Mouse (Mus musculus) hindbrain, postnatal 0 days (tissue): Measurements from ENCODE around the gene Ppp6c. TPM values are rescaled to one million over a fixed set of nuclear protein-coding genes. Genes with fewer than 3 reads are reported as not detected.

Experiments used
- ATAC-seq: fragments of 200-750 bp; cut with Nextera tagmentation; 2 replicates; pipeline ENCODE4 v1.8.0; 2017; ENCODE audit warnings: mild to moderate bottlenecking, moderate TSS enrichment, moderate library complexity
- DNase-seq: peaks from one replicate; pipeline ENCODE4 v3.0.0-alpha.2; 2015; ENCODE audit warnings: low spot score
- H3K27ac ChIP-seq: fragments of 300-500 bp; sonication (generic); 2 replicates; pipeline ENCODE4 v1.5.1; 2014; ENCODE audit warnings: mild to moderate bottlenecking
- H3K27me3 ChIP-seq: fragments of 300-500 bp; sonication (generic); 2 replicates; pipeline ENCODE4 v1.6.1; 2014; ENCODE audit warnings: low read length, mixed read lengths; ENCODE audit not compliant: insufficient read depth
- H3K36me3 ChIP-seq: fragments of 300-500 bp; sonication (generic); 2 replicates; pipeline ENCODE4 v1.6.1; 2014; ENCODE audit warnings: low read length, mixed read lengths; ENCODE audit not compliant: insufficient read depth
- H3K4me1 ChIP-seq: fragments of 300-500 bp; sonication (generic); 2 replicates; pipeline ENCODE4 v1.6.1; 2014; ENCODE audit warnings: antibody characterized with exemption, low read length, mixed read lengths; ENCODE audit not compliant: insufficient read depth
- H3K4me2 ChIP-seq: fragments of 300-500 bp; sonication (generic); 2 replicates; pipeline ENCODE4 v1.6.1; 2014; ENCODE audit warnings: low read depth, mild to moderate bottlenecking, low read length, moderate library complexity, mixed read lengths
- H3K4me3 ChIP-seq: fragments of 300-500 bp; sonication (generic); 2 replicates; pipeline ENCODE4 v1.5.1; 2014; ENCODE audit warnings: low read length
- H3K9ac ChIP-seq: fragments of 300-500 bp; sonication (generic); replicated peaks from 2 replicates; pipeline ENCODE4 v1.6.1; 2014; ENCODE audit warnings: mild to moderate bottlenecking, low read length, moderate library complexity, mixed read lengths
- H3K9me3 ChIP-seq: fragments of 300-500 bp; sonication (generic); 2 replicates; pipeline ENCODE4 v1.6.1; 2016; ENCODE audit warnings: low read length, mixed read lengths
- CTCF ChIP-seq: IDR thresholded peaks from 2 replicates; pipeline ENCODE4 v1.5.1; 2016; ENCODE audit warnings: antibody characterized with exemption, control low read depth, low read depth
- WGBS: fragments of 180-500 bp; shearing (Covaris S2); extraction: QIAGEN DNeasy Blood & Tissue Kit; methylation state at CpG from one replicate; pipeline ENCODE4 v1.1.7; 2014; 5-methylcytosine and 5-hydroxymethylcytosine counted together
- polyA plus RNA-seq: library from polyadenylated mRNA; unstranded; fragments of >200 nt; fragmentation: Nextera tagmentation; extraction: Ambion mirVana; gene quantifications from 2 replicates; pipeline ENCODE4 v1.2.1, GENCODE M21; 2015
- total RNA-seq: library from RNA; depleted of rRNA; stranded (reverse); fragments of >200 nt; gene quantifications from 2 replicates; pipeline ENCODE4 v1.2.3, GENCODE M21; 2014; rRNA removed

Gene Ppp6c
- total and polyA plus RNA-seq, 2 experiments from 2014 or later, result 42.8 to 48.6 TPM

DNA sequence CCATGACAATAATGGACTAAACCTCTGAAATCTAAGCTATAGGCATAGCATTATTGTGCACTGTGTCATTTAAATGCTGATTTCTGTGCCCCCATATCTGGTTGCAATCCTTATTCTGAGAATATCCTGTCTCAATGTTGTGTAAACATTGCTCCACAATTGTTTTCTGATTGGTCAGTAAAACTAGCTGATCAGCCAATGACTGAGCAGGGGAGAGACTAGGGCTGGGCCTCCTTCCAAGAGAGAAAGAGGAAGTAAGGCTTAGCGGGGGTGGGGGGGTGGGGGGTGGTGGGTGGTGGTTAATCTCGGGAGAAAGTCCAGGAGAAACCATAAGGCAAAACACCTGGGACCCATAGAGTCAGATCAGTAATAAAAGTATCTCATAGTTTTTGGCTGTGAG, 78.2 kb downstream of the Ppp6c start:
- 0 out of 2 replicates have a peak, but pooled peaks cover 5% of the 10 kb centered on the region for H3K36me3 ChIP-seq
- H3K4me2 ChIP-seq, result no peak overlapping the region
- H3K27me3 ChIP-seq, result no peaks in the 10 kb centered on the region
- no peak for TF ChIP-seq CTCF
- ATAC-seq (no peak), DNase-seq (no peak)
- no peak overlapping the region for H3K9ac ChIP-seq
- no peak overlapping the region for H3K27ac ChIP-seq
- H3K4me1 ChIP-seq, result no peaks in the 10 kb centered on the region
- H3K4me3 ChIP-seq, result no peak overlapping the region
- no peaks in the 10 kb centered on the region for H3K9me3 ChIP-seq
- 57% methylated on average over 2 of the region's 2 CpGs for WGBS

GRCm38 (mm10) chr2:39146469-39146868, 79.8 kb downstream of the Ppp6c start:
- WGBS, result 93% methylated on average over 1 of the region's 1 CpGs
- no peak overlapping the region for H3K27ac ChIP-seq
- TF ChIP-seq CTCF, result no peak
- H3K4me1 ChIP-seq, result no peaks in the 10 kb centered on the region
- no peak overlapping the region for H3K4me2 ChIP-seq
- H3K27me3 ChIP-seq, result no peaks in the 10 kb centered on the region
- H3K9me3 ChIP-seq, result no peaks in the 10 kb centered on the region
- 0 out of 2 replicates have a peak, but pooled peaks cover 5% of the 10 kb centered on the region for H3K36me3 ChIP-seq
- no peak for DNase-seq
- H3K4me3 ChIP-seq, result no peak overlapping the region
- no peak for ATAC-seq
- no peak overlapping the region for H3K9ac ChIP-seq

Other genes with a start within 250 kb of the Ppp6c start
- gene Wdr38, start 229.0 kb downstream of the Ppp6c start, total RNA-seq, result 0.93 and 1.2 TPM in 2 replicates
- 0.66 and 0.73 TPM in 2 replicates for gene Wdr38, start 229.0 kb downstream of the Ppp6c start, polyA plus RNA-seq
- gene Arpc5l, start 221.1 kb downstream of the Ppp6c start, total RNA-seq, result 45.5 and 63.8 TPM in 2 replicates
- gene Arpc5l, start 221.1 kb downstream of the Ppp6c start, polyA plus RNA-seq, result 176 and 181 TPM in 2 replicates
- 41.1 and 46.1 TPM in 2 replicates for gene Rpl35, start 220.8 kb downstream of the Ppp6c start, total RNA-seq
- 600 and 645 TPM in 2 replicates for gene Rpl35, start 220.8 kb downstream of the Ppp6c start, polyA plus RNA-seq
- 12.8 and 17.4 TPM in 2 replicates for gene Golga1, start 160.9 kb downstream of the Ppp6c start, total RNA-seq
- 27.7 and 30.3 TPM in 2 replicates for gene Golga1, start 160.9 kb downstream of the Ppp6c start, polyA plus RNA-seq
- 67.1 and 124 TPM in 2 replicates for gene Scai, start 35.7 kb downstream of the Ppp6c start, total RNA-seq
- gene Scai, start 35.7 kb downstream of the Ppp6c start, polyA plus RNA-seq, result 13.8 and 14.5 TPM in 2 replicates